Mouse (Mus musculus) skeletal muscle tissue, adult 2 months (tissue): Measurements from ENCODE around the gene Reps1.
"Not testable (repeated sequence)": the region's sequence is repeated elsewhere in the genome, so short reads cannot be mapped to it uniquely, and the experiment has no call there.

Source experiments
- DNase-seq: peaks from one replicate; pipeline ENCODE4 v3.0.0-alpha.2; 2012; ENCODE audit warnings: low read depth, low spot score

Gene Reps1

DNA sequence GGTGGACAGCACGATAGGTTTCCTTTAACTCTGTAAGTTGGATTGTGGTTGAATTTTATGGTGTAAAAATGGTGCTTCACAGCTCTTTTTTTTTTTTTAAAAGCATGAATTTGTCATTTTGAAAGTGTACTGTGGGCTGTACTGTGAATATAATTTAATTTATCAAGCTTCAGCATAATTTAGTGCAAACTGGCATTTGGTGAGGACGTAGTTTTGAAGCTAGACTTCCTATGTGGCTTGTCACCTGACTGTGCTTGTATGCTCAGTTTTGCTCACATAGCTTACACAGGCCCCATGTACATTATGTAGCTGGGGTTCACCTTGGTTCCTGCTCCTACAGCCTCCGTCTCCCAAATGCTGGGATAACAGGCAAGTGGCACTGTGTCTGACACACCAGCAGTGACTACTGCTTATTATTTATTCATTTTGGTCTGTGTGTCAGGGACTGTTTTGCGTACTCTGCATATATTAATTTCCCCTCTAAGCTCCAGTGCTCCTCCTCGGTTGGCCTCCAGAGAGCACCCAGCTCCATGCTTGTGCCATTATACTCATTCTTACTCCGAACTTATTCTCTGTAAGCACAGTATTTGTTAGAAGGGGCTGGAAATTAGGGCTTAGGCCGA is 9.1 kb downstream of the Reps1 start:
- DNase-seq = no peak

DNA sequence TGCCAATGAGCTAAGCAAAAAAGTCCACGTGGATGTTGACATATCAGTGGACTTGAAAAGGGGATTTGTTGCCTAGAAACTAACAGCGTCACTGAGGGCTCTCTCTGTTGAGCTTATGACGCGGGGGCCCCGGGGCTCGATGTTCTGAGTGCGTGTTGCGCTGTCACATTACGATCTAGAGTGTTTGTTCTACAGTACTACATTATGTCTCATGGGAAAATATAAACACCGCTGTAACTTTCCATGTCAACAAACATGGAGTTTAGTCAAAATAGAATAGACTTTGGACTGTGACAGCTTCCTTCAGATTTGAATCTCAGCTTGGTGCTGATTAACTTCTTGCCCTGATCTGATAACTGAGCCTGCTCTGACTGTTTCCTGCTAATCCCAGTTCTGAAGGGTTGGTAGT is 10.4 kb downstream of the Reps1 start:
- DNase-seq = no peak

DNA sequence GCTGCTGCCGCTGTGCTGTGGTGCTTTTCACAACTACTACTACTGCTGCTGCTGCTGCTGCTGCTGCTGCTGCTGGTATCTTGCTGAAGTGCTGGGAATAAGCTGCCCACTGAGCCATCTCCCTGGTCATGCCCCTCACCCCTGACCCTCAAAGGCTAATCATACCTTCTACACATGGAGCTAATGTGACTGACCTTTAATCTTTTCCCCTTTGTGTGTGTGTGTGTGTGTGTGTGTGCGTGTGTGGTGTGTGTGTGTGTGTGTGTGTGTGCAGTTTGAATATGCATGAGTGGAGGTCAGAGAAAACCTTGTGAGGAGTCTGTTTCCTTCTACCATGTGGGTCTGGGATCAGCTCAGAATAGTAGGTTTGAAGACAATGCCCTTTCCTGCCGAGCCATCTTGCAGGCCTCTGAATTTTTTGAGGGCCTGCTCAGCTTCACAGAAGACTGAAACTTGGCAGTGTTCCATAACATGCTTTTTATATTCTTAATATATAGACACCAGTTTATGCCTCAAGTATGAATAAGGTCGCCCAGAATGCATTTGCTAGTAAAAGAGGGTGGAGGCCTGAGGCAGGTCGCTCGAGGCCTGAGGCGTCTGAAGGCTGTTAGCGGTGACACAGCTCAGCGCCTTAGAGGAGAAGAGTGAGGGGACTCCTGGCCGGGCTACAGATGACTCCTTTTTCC is 12.2 kb downstream of the Reps1 start:
- no peak for DNase-seq

DNA sequence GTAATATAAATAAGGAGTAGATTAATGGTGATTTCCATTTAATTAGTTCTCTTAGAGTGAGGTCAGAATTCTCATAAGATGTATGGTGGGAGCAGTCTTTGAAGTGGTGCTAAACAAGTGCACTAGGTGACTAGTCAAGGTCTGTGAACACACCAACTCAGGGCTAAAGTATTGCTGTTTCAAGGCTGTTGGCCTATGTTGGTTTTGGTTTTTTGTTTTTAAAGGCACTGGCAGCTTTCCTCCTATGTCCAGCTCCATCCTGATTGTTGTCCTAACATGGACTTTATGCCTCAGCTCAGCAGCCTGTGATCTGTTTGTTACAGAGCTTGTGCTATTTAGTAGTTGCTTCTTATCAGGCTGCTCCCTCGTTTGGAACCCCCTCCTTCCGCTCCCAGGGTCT is 13.2 kb downstream of the Reps1 start:
- DNase-seq = no peak

DNA sequence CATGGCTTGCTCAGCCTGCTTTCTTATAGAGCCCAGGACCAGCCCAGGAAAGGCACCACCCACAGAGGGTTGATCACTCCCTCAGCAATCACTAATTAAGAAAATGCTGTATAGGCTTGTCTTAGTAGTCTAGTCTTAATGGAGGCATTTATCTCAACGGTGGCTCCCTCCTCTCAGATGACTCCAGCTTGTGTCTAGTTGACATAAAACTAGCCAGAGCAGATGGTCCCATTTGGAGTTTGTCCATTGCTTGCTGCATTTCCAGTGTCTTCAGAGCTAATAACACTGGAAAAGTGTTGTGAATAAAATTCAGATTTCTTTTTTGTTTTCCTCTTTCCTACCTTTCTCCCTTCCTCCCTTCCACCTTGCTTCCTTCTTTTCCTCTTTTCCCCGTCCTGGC is 13.9 kb downstream of the Reps1 start:
- no peak for DNase-seq

DNA sequence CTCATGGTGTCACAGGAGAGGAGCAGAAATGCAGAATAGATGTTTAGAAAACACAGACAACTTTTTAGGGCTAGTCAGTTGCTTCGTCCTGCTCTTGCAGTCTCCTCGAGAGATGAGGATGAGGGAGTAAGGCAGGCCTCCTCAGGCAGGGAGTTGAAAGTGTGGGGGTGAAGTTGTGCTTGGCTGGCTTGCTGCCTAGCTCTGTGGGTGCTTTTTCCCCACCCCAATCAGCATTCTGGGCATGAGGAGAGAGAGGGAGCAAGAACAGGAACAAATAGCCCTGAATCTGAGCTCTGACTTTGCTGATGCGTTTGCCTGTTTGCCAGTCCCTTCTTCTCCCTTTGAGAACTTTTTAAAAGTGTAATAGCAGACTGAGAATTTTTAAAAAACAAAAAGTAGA is 14.5 kb downstream of the Reps1 start:
- no peak for DNase-seq

GRCm38 (mm10) chr10:18070616-18071015 is 15.0 kb downstream of the Reps1 start:
- no peak for DNase-seq

GRCm38 (mm10) chr10:18072871-18073270 is 17.2 kb downstream of the Reps1 start:
- no peak for DNase-seq

GRCm38 (mm10) chr10:18074383-18075075 is 18.9 kb downstream of the Reps1 start:
- DNase-seq = no peak

GRCm38 (mm10) chr10:18075845-18076244 is 20.2 kb downstream of the Reps1 start:
- DNase-seq = no peak

GRCm38 (mm10) chr10:18081536-18081935 is 25.9 kb downstream of the Reps1 start:
- DNase-seq = no peak

- DNase-seq = no peak
These were observed 27.1 kb downstream of the Reps1 start for GRCm38 (mm10) chr10:18082772-18083171.

- DNase-seq = no peak
These were observed 35.0 kb downstream of the Reps1 start for GRCm38 (mm10) chr10:18090691-18091090.

DNA sequence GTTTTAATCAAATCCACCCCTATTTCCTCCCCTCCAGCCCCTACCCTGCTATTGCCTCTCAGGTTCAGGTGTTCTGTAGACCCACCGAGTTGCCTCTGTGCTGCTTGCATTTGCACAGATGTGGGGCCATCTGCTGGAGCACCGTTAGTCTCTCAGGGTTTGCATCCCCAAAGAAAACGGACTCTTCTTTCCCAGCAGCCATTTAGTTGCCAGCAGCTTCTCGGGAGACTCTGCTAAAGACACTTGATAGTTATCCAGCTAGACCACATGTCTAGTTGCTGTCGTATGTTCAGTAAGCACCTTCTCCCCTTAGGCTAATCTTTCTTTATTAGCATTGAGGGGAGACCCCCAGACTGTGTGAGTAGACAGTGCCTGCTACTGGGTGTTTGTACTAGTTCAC is 46.5 kb downstream of the Reps1 start:
- DNase-seq = peak; percentile 4

DNA sequence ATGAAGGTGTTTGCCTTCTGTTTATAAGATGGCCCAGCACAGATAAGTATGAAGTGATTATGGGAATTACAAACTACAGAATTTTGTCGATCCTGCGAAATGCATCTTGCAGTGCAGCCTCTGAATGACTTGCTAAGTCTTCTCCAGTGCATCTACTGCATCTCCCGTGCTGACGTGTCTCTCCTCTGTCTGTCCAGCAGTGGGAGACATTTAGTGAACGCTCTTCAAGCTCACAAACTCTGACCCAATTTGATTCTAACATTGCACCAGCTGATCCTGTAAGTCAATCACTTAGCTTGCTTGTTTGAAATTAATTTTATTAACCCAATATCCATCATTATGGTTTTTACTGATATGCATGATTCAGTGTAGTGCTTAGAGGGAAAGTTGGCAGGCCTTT is 51.8 kb downstream of the Reps1 start:
- DNase-seq = no peak

DNA sequence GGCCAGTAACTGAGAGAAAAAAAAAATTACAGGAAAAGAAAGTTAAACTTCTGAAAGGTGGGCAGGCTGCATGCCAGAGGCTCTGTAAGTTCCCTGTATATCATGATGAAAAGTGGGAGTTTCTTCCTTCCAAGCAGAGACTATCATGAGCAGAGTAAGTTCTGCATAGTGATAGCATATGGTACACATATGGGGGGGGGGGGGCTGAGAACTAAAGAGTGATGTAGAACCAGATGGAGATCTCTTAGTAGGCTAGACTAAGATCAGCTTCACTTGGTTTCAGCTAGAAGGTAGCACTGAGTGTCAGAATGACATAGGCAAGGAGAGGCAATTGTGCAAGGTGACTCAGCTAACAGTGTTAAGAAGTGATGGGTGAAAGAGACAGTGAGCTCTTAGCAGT is 55.3 kb downstream of the Reps1 start:
- no peak for DNase-seq

- DNase-seq = no peak
These were observed 57.9 kb downstream of the Reps1 start for GRCm38 (mm10) chr10:18113473-18114093.

- no peak for DNase-seq
These were observed 62.7 kb downstream of the Reps1 start for GRCm38 (mm10) chr10:18118336-18118735.

GRCm38 (mm10) chr10:18130276-18130675 is 74.6 kb downstream of the Reps1 start:
- DNase-seq = no peak

DNA sequence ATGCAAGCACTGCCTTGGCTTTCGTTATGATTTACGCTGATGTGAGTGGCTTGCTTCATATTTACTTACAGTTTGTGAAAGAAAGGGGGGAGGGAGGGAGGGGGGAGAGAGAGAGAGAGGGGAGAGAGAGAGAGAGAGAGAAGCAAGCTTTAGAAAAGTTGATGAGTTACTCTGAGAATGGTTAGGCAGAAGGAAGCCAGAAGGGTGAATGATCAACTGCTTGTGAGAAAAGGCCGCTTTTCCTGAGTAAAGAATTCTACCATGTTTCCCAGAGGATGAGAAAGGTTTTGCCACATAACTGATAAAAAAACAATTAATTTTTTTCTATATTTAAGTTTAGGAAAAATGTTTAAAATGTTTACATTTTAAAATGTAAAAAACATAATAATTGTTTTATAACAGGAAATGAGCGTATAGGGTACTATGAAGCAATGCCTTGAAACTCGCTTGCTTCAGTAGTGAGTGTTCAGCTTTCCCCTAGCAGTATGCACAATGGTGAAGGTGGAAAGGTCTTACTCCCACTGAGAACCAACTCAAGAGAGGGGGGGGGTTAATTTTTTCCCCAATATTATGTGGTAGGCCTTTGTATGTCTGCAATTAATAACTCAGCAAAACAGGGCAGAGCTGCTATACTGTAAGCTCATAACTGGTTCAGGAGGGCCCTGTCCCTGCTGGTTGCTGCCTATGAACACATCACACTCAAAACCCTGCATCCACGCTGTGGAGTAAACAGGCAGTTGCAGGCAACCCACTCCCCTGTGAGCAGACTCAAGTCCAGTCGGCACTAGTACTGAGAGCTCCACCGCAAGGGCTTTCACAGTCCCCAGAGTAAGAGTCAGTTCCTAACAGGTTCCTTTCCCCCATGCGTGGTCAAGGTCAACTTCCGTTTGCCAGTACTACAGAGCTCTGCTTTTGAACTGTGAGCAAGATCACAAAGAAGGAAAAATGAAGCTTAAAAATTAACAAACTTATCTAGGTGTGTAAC is 76.3 kb downstream of the Reps1 start:
- DNase-seq = no peak

GRCm38 (mm10) chr10:18138853-18139503 is 83.3 kb downstream of the Reps1 start:
- not testable (repeated sequence) for DNase-seq
